Mouse (Mus musculus) liver, embryonic 13.5 days (tissue): ENCODE data around the gene Hace1. TPM values are rescaled to one million over a fixed set of nuclear protein-coding genes. Genes with fewer than 3 reads are reported as not detected.
"Not testable (repeated sequence)": the region's sequence is repeated elsewhere in the genome, so short reads cannot be mapped to it uniquely, and the experiment has no call there.

Source experiments
- ATAC-seq: fragments of 200-750 bp; cut with Nextera tagmentation; 2 replicates; pipeline ENCODE4 v1.8.0; 2017; ENCODE audit warnings: low read depth, mild to moderate bottlenecking, moderate number of reproducible peaks, moderate library complexity
- DNase-seq: peaks from one replicate; pipeline ENCODE4 v3.0.0; 2022
- H3K27ac ChIP-seq: fragments of 300-500 bp; sonication (generic); 2 replicates; pipeline ENCODE4 v1.5.1; 2015; ENCODE audit warnings: moderate library complexity, mild to moderate bottlenecking, inconsistent platforms
- H3K27me3 ChIP-seq: fragments of 300-500 bp; sonication (generic); 2 replicates; pipeline ENCODE4 v1.6.1; 2015; ENCODE audit warnings: mild to moderate bottlenecking, inconsistent platforms
- H3K36me3 ChIP-seq: fragments of 300-500 bp; sonication (generic); 2 replicates; pipeline ENCODE4 v1.6.1; 2015; ENCODE audit warnings: mild to moderate bottlenecking, inconsistent platforms
- H3K4me1 ChIP-seq: fragments of 300-500 bp; sonication (generic); replicated peaks from 2 replicates; pipeline ENCODE4 v1.6.1; 2015; ENCODE audit warnings: inconsistent platforms
- H3K4me2 ChIP-seq: fragments of 300-500 bp; sonication (generic); 2 replicates; pipeline ENCODE4 v1.6.1; 2015; ENCODE audit warnings: inconsistent platforms, mild to moderate bottlenecking, moderate library complexity
- H3K4me3 ChIP-seq: fragments of 300-500 bp; sonication (generic); replicated peaks from 2 replicates; pipeline ENCODE4 v1.5.1; 2015; ENCODE audit warnings: mild to moderate bottlenecking, inconsistent platforms
- H3K9ac ChIP-seq: fragments of 300-500 bp; sonication (generic); 2 replicates; pipeline ENCODE4 v1.6.1; 2015; ENCODE audit warnings: mild to moderate bottlenecking, inconsistent platforms
- H3K9me3 ChIP-seq: fragments of 300-500 bp; sonication (generic); replicated peaks from 2 replicates; pipeline ENCODE4 v1.6.1; 2016; ENCODE audit warnings: inconsistent platforms
- WGBS: fragments of 180-500 bp; shearing (Covaris S2); methylation state at CpG from one replicate; pipeline ENCODE4 v1.1.7; 2015; ENCODE audit not compliant: insufficient replicate concordance; 5-methylcytosine and 5-hydroxymethylcytosine counted together
- polyA plus RNA-seq: library from polyadenylated mRNA; unstranded; fragments of >200 nt; fragmentation: Nextera tagmentation; extraction: Ambion mirVana; gene quantifications from 2 replicates; pipeline ENCODE4 v1.2.1, GENCODE M21; 2015

Hace1 gene
- 31.1 and 40.2 TPM in 2 replicates for polyA plus RNA-seq

DNA sequence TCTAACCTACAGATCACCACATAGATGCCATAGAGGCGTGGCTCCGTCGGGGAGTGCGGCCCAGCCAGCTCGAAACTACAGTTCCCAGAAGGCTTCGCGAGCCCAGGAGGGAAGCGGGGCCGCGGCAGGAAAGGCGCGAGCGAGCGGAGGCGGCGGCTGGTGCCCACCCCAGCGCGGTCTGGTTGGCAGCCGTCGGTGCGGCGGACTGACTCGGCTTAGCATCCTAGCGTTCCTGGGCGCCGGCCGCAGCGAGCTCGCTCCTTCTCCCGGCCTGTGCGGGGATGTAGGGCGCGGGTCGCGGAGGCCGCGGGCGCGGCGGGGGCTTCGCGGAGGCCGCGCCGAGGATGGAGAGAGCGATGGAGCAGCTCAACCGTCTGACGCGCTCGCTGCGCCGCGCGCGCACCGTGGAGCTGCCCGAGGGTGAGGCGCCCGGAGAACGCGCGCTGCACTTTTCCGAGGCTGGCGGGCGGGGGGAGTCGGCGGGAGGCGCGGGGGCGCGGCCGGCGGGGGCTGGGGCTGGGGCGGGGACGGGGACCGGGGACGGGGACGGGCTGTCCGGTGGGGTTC is at the start of gene Hace1:
Hace1 (plus strand) TSS at position 99 of the 567 bp plus-strand sequence.
- no peaks in the 10 kb centered on the region for H3K9me3 ChIP-seq
- H3K27me3 ChIP-seq = no peaks in the 10 kb centered on the region
- H3K4me3 ChIP-seq = peak within 1 kb of the TSS; percentile 96
- WGBS = under 1% methylated on average over 79 of the region's 79 CpGs
- H3K27ac ChIP-seq = peak within 1 kb of the TSS; percentile 97
- H3K4me2 ChIP-seq = peak within 1 kb of the TSS; percentile 68
- peak within 1 kb of the TSS; percentile 98 for H3K9ac ChIP-seq
- ATAC-seq (peak; percentile 92), DNase-seq (peak; percentile 81)
- no peaks in the 10 kb centered on the region for H3K36me3 ChIP-seq
- peaks cover 29% of the 10 kb centered on the region for H3K4me1 ChIP-seq

DNA sequence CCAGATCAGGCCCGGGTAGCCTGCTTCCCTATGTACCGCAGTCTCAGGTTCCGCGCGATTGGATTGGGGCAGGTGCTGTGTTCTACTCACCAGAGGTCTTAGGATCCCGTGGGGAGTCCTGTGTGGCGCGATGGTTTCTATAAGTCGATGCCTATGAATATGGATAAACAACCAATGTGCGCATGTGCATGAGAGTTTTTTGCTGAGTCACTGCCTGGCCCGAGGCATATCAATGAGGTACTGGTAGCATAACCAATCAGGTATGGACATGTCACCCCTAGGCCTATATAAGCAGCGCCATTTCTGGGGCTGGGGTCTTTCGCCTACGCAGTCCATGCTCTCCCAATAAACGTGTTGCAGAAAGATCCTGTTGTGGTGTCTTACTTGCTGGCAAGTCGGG is 40.3 kb upstream of the Hace1 start:
- H3K27me3 ChIP-seq, DNase-seq, H3K36me3 ChIP-seq, H3K9me3 ChIP-seq, H3K4me2 ChIP-seq, H3K27ac ChIP-seq, H3K4me1 ChIP-seq, H3K9ac ChIP-seq, ATAC-seq, H3K4me3 ChIP-seq: not testable (repeated sequence)
- 84% methylated on average over 16 of the region's 16 CpGs for WGBS

DNA sequence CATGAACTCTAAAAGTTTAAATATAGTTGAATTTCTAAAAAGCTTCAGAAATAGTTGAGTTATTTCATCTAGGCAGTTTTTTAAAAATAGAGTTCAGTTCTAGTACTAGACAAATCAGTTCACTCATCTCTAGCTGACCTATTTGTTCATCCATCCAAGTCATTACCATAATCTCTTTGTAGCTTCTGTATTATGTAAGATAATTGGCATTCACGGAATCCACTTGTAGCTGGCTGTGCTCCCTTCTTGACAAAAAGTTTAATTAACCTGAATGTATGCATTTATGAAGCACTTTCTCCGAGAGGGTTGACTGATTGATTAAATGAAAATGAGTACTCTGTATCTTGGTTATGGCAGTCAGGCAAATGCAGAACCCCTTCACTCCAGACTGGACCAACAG is 34.9 kb upstream of the Hace1 start:
- no peak overlapping the region for H3K27ac ChIP-seq

DNA sequence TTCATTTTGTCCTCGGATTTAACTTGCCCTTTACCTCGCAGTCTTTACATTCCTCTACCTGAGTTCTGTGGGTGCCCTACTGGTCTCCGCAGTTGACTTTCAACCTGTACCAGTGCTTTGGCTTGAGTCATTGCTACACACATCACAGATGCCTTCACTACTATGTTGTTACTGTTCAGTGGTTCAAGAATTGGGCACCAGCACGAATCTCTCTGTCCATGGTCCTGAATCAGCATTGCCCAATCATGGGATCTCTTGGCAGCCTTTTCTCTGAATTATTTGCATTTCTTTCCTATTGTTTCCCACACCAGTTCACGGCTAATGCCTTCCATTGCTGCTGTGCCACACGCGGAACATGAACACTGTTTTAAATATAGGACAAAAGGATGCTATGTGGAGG is 30.8 kb upstream of the Hace1 start:
- DNase-seq (peak; percentile 11), ATAC-seq (no peak)
- no peaks in the 10 kb centered on the region for H3K27me3 ChIP-seq
- H3K9ac ChIP-seq = no peak overlapping the region
- H3K4me2 ChIP-seq = no peak overlapping the region
- no peaks in the 10 kb centered on the region for H3K36me3 ChIP-seq
- H3K4me1 ChIP-seq = no peaks in the 10 kb centered on the region
- H3K9me3 ChIP-seq = no peaks in the 10 kb centered on the region
- no peak overlapping the region for H3K4me3 ChIP-seq
- WGBS = 31% methylated on average over 7 of the region's 7 CpGs
- no peak overlapping the region for H3K27ac ChIP-seq

More for the DNA sequence above, 34.9 kb upstream of the Hace1 start:
- ATAC-seq = no peak
- Histone ChIP-seq H3K36me3 (no peaks in the 10 kb centered on the region), H3K9ac (no peak overlapping the region), H3K4me1 (no peaks in the 10 kb centered on the region), H3K27me3 (no peaks in the 10 kb centered on the region), H3K4me3 (no peak overlapping the region), H3K9me3 (no peaks in the 10 kb centered on the region), H3K4me2 (no peak overlapping the region)
- DNase-seq = no peak
- WGBS = 47% methylated on average over 2 of the region's 2 CpGs

DNA sequence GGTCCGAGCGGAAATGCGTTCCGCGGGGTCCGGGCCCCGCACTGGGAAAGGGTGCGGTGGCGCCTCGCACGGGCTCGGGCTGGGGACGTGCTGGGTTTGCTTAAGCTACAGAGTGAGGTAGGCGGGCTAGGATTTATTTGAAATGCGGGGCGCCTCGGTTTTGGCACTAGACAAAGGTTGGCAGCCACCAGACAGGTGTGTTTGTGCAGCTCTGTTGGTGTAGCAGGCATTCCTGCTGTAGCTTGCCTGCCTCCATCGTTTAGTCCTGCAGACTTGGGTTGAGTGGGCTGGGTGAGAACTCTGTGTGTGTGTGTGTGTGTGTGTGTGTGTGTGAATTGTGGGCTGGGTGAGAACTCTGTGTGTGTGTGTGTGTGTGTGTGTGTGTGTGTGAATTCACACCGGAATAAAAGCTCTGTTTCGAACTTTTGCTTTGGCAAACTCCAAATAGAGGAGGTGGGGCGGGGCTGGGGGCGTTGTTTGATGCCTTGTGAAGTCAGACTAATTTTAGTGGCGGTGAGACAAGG is 731 bp downstream of the Hace1 start:
- H3K4me3 ChIP-seq = peak overlapping the region; percentile 96
- ATAC-seq (peak; percentile 71), DNase-seq (peak; percentile 42)
- H3K4me2 ChIP-seq = peak overlapping the region; percentile 68
- H3K36me3 ChIP-seq = no peaks in the 10 kb centered on the region
- under 1% methylated on average over 23 of the region's 23 CpGs for WGBS
- H3K27me3 ChIP-seq = no peaks in the 10 kb centered on the region
- no peaks in the 10 kb centered on the region for H3K9me3 ChIP-seq
- peak overlapping the region; percentile 97 for H3K27ac ChIP-seq
- peak overlapping the region; percentile 98 for H3K9ac ChIP-seq
- peaks cover 33% of the 10 kb centered on the region for H3K4me1 ChIP-seq

DNA sequence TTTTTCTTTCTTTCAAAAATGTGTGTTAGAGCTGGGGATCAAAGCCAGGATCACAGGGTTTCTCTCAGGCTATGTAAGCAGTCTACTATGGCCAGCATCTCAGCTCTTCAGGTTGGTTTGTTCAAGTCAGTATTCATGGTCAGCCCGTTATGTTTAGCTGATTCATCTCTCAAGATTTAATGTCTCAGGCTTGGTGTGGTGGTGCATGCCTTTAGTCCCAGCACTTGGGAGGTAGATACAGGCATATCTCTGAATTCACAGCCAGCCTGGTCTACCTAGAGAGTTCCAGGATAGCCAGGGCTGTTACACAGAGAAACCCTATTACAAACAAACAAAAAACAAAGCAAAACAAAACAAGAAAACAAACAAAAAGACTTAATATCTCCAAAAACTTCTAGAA is 5.7 kb downstream of the Hace1 start:
- no peaks in the 10 kb centered on the region for H3K9me3 ChIP-seq
- H3K36me3 ChIP-seq = peaks cover 3% of the 10 kb centered on the region; the same call in 1 of the 2 replicates
- H3K4me1 ChIP-seq = peaks cover 49% of the 10 kb centered on the region
- no peaks in the 10 kb centered on the region for H3K27me3 ChIP-seq
- ATAC-seq (peak; percentile 78), DNase-seq (peak; percentile 63)
- WGBS = 12% methylated on average over 1 of the region's 1 CpGs
- H3K4me3 ChIP-seq = no peak overlapping the region; the same call in 1 of the 2 replicates
- H3K9ac ChIP-seq = peak overlapping the region; percentile 67
- peak overlapping the region; percentile 98 for H3K27ac ChIP-seq
- peak overlapping the region; percentile 63 for H3K4me2 ChIP-seq

DNA sequence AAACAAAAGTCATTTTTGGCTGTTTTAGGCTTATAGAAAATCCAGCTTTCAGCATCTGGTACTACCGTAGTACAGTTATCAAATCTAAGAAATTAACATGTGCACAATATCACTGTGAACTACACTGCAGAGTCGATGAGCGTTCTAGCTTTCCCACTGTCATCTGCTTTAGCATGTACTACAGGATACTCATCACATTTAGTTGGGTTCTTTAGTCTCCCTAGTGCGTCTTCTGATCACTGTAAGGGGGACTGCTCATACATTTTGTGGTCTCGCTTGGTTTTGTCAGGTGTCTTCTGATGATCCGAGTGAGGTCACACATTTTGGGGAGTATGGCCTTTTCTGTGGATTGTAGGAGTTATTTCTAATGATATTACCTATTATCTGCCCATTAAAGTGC is 6.2 kb downstream of the Hace1 start:
- Histone ChIP-seq H3K27ac (peak overlapping the region; percentile 98), H3K36me3 (peaks cover 8% of the 10 kb centered on the region), H3K4me3 (peak overlapping the region; percentile 39), H3K4me1 (peaks cover 54% of the 10 kb centered on the region), H3K9me3 (no peaks in the 10 kb centered on the region), H3K27me3 (no peaks in the 10 kb centered on the region), H3K9ac (peak overlapping the region; percentile 67), H3K4me2 (peak overlapping the region; percentile 63)
- WGBS = 20% methylated on average over 6 of the region's 6 CpGs
- peak; percentile 63 for ATAC-seq
- no peak for DNase-seq

DNA sequence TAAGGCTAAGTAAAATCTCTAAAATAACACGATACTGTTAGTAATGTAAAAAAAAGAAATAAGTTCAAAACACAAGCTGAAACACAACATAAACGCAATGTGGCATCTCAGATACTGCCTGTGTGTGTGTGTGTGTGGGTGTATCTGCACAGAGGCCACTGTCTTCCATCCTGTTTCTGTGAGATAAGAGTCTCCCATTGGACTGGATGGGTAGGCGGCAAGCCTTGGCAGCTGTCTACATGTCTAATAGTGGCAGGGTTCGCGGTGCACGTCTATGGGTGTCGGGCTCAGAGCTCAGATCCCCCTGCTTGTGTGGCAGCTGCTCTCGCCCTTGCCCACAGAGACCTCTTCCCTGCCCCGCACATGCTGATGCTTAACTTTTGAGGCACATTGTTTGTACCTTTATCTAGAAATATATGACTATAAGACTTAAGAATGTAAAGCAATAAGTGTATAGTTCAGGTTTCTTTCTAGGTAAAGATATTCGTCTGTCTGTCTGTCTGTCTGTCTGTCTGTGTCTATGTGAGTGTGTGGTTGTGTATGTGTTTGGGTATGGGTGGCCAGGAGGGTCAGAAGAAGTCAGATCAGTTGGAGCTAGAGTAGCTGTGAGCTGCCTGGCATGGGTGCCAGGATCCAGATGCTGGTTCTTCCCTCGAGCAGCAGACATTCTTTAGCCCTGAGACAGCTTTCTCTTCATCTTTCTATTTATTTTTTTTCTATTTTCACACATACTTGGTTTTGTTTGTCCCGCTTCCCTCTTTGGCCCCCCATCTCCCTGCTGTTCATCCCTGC is 6.9 kb downstream of the Hace1 start:
- peak; percentile 99 for ATAC-seq

DNA sequence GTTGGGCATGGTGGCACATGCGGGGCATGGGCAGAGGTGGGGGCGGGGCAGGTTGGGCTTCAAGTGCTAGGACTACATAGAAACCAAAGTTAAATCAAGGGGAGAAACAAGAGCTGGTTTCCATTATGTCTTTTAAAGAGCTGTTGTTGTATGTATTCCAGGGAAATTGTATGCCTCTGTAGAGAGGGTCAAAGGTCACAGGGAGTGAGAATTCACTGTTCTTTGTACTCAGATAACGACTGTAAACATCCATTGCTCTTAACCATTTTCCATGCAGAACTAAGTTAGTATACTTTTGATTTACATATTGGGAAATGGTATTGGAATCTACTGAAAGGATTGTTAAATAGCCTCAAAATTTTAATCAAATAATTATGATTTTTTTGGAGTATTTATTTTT is 28.2 kb downstream of the Hace1 start:
- H3K4me1 ChIP-seq = peaks cover 10% of the 10 kb centered on the region
- no peak overlapping the region for H3K9ac ChIP-seq
- no peak for ATAC-seq
- peaks cover 36% of the 10 kb centered on the region for H3K36me3 ChIP-seq
- no peaks in the 10 kb centered on the region for H3K27me3 ChIP-seq
- H3K9me3 ChIP-seq = no peaks in the 10 kb centered on the region
- no peak overlapping the region for H3K27ac ChIP-seq
- 86% methylated on average over 3 of the region's 3 CpGs for WGBS
- no peak for DNase-seq
- H3K4me3 ChIP-seq = no peak overlapping the region
- H3K4me2 ChIP-seq = no peak overlapping the region

More for the DNA sequence above, 6.9 kb downstream of the Hace1 start:
- Histone ChIP-seq H3K27me3 (no peaks in the 10 kb centered on the region), H3K27ac (peak overlapping the region; percentile 98), H3K9ac (peak overlapping the region; percentile 68), H3K4me1 (peaks cover 56% of the 10 kb centered on the region), H3K36me3 (peaks cover 15% of the 10 kb centered on the region), H3K4me3 (peak overlapping the region; percentile 42), H3K4me2 (peak overlapping the region; percentile 63), H3K9me3 (no peaks in the 10 kb centered on the region)
- DNase-seq = peak; percentile 85
- whole genome bisulfite sequencing = 19% methylated on average over 12 of the region's 12 CpGs

DNA sequence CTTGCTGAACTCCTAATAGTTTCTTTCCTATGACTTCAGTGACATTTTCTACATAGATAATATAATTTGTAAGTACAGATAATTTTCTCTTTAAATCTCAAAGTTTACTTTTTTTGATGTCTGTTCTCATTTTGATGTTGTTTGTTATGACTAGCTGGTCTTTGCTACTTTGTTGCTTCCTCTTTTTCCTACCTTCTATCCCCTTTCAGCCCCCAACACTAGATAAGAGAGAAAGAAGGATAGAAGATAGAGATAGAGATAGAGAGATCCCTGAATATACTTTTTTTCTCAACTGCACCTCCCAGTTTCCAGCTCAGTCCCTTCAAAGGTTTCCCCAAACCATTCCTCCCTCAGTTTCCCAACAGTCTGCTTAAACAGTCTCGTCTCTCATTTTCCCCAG is 33.1 kb downstream of the Hace1 start:
- Histone ChIP-seq H3K4me2 (no peak overlapping the region), H3K9me3 (no peaks in the 10 kb centered on the region), H3K4me3 (no peak overlapping the region), H3K27ac (no peak overlapping the region), H3K9ac (no peak overlapping the region), H3K36me3 (peaks cover 46% of the 10 kb centered on the region), H3K27me3 (no peaks in the 10 kb centered on the region), H3K4me1 (no peaks in the 10 kb centered on the region; the same call in 1 of the 2 replicates)
- WGBS = 89% methylated on average over 1 of the region's 1 CpGs
- no peak for ATAC-seq
- no peak for DNase-seq

DNA sequence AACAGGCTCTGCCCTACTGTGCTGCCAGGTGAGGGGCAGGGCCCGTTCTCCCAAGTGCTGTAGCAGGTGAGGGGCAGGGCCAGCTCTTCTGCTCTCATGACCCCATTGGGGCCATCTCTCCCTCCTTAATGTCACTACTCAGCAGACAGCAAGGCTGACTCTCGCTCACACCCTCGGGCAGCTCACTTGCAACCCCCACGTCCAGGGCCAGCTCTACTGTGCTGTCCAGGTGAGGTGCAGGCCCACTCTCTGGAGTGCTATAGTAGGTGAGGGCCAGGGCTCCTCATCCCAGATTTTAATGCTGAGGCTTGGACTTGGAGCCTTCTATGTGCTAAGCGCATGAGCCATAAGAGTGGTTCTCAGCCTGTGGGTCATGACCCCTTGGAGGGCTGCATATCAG is 38.4 kb downstream of the Hace1 start:
- Histone ChIP-seq H3K9me3 (no peaks in the 10 kb centered on the region), H3K9ac (no peak overlapping the region), H3K27ac (no peak overlapping the region), H3K4me1 (no peaks in the 10 kb centered on the region), H3K4me2 (no peak overlapping the region), H3K27me3 (no peaks in the 10 kb centered on the region), H3K4me3 (no peak overlapping the region), H3K36me3 (peaks cover 63% of the 10 kb centered on the region)
- no peak for ATAC-seq
- no peak for DNase-seq
- WGBS = 84% methylated on average over 5 of the region's 5 CpGs
